Mouse (Mus musculus) liver, postnatal 0 days (tissue): Measurements from ENCODE around the gene Paox. TPM values are rescaled to one million over a fixed set of nuclear protein-coding genes. Genes with fewer than 3 reads are reported as not detected.

Experiments
- ATAC-seq: fragments of 200-750 bp; cut with Nextera tagmentation; 2 replicates; pipeline ENCODE4 v1.8.0; 2017; ENCODE audit warnings: mild to moderate bottlenecking, moderate library complexity
- DNase-seq: peaks from one replicate; pipeline ENCODE4 v3.0.0-alpha.2; 2016
- H3K27ac ChIP-seq: fragments of 300-500 bp; sonication (generic); 2 replicates; pipeline ENCODE4 v1.5.1; 2014; ENCODE audit warnings: antibody characterized with exemption, moderate library complexity, mild to moderate bottlenecking, low read depth
- H3K27me3 ChIP-seq: fragments of 300-500 bp; sonication (generic); 2 replicates; pipeline ENCODE4 v1.6.1; 2014; ENCODE audit warnings: low read length, control low read depth, mixed read lengths; ENCODE audit not compliant: insufficient read depth
- H3K36me3 ChIP-seq: fragments of 300-500 bp; sonication (generic); replicated peaks from 2 replicates; pipeline ENCODE4 v1.6.1; 2014; ENCODE audit warnings: mild to moderate bottlenecking, control low read depth, low read length, moderate library complexity, mixed read lengths; ENCODE audit not compliant: insufficient read depth
- H3K4me1 ChIP-seq: fragments of 300-500 bp; sonication (generic); 2 replicates; pipeline ENCODE4 v1.6.1; 2014; ENCODE audit warnings: antibody characterized with exemption, mild to moderate bottlenecking, control low read depth; ENCODE audit not compliant: insufficient read depth
- H3K4me2 ChIP-seq: fragments of 300-500 bp; sonication (generic); 2 replicates; pipeline ENCODE4 v1.6.1; 2014; ENCODE audit warnings: low read depth, mild to moderate bottlenecking, low read length, moderate library complexity, mixed read lengths
- H3K4me3 ChIP-seq: fragments of 300-500 bp; sonication (generic); 2 replicates; pipeline ENCODE4 v1.5.1; 2014; ENCODE audit warnings: low read depth, low read length
- H3K9ac ChIP-seq: fragments of 300-500 bp; sonication (generic); replicated peaks from 2 replicates; pipeline ENCODE4 v1.6.1; 2014; ENCODE audit warnings: mild to moderate bottlenecking, moderate library complexity
- H3K9me3 ChIP-seq: fragments of 300-500 bp; sonication (generic); 2 replicates; pipeline ENCODE4 v1.6.1; 2016; ENCODE audit warnings: mild to moderate bottlenecking, control low read depth, low read length, mixed read lengths
- CTCF ChIP-seq: sonication (generic); IDR thresholded peaks from 2 replicates; pipeline ENCODE4 v1.5.1; 2016; ENCODE audit warnings: antibody characterized with exemption, low read depth
- EP300 ChIP-seq: IDR thresholded peaks from 2 replicates; pipeline ENCODE4 v1.6.1; 2016; ENCODE audit warnings: antibody characterized with exemption, low read depth, mild to moderate bottlenecking
- WGBS: fragments of 180-500 bp; shearing (Covaris S2); extraction: QIAGEN DNeasy Blood & Tissue Kit; methylation state at CpG from one replicate; pipeline ENCODE4 v1.1.7; 2014; ENCODE audit not compliant: insufficient replicate concordance; 5-methylcytosine and 5-hydroxymethylcytosine counted together
- polyA plus RNA-seq: library from polyadenylated mRNA; unstranded; fragments of >200 nt; fragmentation: Nextera tagmentation; extraction: Ambion mirVana; gene quantifications from 2 replicates; pipeline ENCODE4 v1.2.1, GENCODE M21; 2015

Gene Paox
- polyA plus RNA-seq, 1 experiment from 2014 or later, result 14.0 TPM

DNA sequence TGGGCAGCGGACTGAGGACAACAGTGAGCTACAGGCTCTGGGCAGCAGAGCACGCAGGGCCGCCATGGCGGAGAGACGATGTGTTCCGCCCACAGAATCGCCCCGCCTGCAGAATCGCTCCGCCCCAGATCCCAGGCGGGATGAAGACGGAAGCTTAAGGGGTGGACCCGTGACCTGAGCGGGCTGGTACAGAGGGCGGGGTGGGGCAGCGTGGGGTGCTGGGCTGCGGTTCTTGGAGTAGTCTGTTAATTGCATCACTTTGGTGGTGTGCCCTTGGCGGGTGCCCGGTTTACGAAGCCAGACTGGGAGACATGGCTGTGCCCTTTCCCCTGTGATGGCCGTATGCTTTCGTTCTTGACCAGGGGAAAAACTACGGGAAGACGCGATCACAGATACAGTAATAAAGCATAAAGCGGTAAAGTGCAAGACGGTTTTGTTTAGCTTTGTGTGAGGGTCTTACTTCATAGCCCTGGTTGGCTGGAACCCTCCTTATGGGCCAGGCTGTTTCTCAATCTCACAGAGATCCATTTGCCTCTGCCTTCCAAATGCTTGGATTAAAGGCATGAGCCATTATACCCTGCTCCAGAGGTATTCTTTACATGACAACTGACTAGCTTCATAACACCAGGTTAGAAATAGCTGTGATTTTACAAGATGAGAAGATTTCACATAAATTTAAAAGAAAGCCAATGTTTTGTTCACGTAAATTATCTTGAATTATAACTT is 893 bp downstream of the Paox start, which contains the start of gene Echs1:
TSS of gene Echs1 (minus strand) at position 148 of the 726 bp plus-strand sequence.
- Histone ChIP-seq H3K36me3 (peaks cover 11% of the 10 kb centered on the region; the same call in 1 of the 2 replicates), H3K9ac (peak within 1 kb of the TSS; percentile 82), H3K27ac (peak within 1 kb of the TSS; percentile 98), H3K27me3 (no peaks in the 10 kb centered on the region), H3K4me3 (peak within 1 kb of the TSS; percentile 78), H3K4me1 (peaks cover 12% of the 10 kb centered on the region), H3K9me3 (no peaks in the 10 kb centered on the region), H3K4me2 (peak within 1 kb of the TSS; percentile 98)
- peak; percentile 90 for ATAC-seq
- WGBS, result 3% methylated on average over 27 of the region's 28 CpGs
- TF ChIP-seq CTCF (no peak), EP300 (peak; percentile 81)
- DNase-seq, result peak; percentile 94

DNA sequence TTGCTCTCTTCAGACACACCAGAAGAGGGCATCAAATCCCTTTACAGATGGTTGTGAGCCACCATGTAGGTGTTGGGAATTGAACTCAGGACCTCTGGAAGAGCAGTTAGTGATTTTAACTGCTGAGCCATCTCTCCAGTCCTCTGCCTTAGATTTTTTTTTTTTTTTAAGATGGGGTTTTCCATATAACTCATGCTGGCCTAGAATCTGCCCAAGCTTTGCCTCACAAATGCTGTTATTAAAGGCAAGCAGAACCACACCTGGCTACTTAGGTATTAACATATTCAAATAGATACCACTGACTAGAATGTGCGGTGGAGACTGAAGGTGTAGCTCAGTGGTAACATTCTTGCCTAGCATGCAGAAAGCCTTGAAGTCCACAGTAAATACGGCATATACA is 4.9 kb downstream of the Paox start:
- DNase-seq (no peak), ATAC-seq (no peak)
- Histone ChIP-seq H3K4me2 (no peak overlapping the region), H3K27me3 (no peaks in the 10 kb centered on the region), H3K4me1 (peaks cover 15% of the 10 kb centered on the region), H3K36me3 (no peaks in the 10 kb centered on the region), H3K4me3 (no peak overlapping the region), H3K9ac (no peak overlapping the region), H3K27ac (no peak overlapping the region), H3K9me3 (no peaks in the 10 kb centered on the region)
- 94% methylated on average over 2 of the region's 2 CpGs for WGBS
- TF ChIP-seq CTCF (no peak), EP300 (no peak)

DNA sequence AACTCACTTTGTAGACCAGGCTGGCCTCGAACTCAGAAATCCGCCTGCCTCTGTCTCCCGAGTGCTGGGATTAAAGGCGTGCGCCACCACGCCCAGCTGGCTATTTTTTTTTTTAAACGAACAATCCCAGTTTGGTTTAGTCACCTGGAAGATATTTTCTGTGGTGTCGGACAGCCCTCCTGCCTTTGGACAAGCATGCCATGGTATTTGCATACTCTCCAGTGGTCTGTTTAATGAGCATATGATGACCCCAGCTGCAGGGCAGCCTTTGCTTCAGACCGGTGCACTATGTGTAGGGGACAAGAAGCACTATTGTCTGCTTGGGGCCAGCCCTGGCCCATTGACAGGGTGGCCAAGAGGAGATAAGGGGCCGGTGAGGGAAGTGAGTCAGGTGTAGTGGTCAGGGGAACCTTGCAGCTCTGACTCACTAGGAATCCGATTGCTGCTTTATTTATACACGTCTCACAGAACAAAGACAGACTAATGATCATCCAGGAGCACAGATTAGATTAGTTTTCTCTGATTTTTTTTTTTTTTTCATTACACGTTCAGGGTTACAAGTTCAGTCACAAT is 5.8 kb downstream of the Paox start:
- Histone ChIP-seq H3K4me3 (no peak overlapping the region), H3K9ac (no peak overlapping the region), H3K9me3 (no peaks in the 10 kb centered on the region), H3K4me2 (no peak overlapping the region), H3K27ac (no peak overlapping the region), H3K27me3 (no peaks in the 10 kb centered on the region), H3K36me3 (no peaks in the 10 kb centered on the region), H3K4me1 (peaks cover 20% of the 10 kb centered on the region)
- no peak for DNase-seq
- 65% methylated on average over 12 of the region's 13 CpGs for WGBS
- no peak for ATAC-seq
- no peak for TF ChIP-seq CTCF
- TF ChIP-seq EP300, result no peak

DNA sequence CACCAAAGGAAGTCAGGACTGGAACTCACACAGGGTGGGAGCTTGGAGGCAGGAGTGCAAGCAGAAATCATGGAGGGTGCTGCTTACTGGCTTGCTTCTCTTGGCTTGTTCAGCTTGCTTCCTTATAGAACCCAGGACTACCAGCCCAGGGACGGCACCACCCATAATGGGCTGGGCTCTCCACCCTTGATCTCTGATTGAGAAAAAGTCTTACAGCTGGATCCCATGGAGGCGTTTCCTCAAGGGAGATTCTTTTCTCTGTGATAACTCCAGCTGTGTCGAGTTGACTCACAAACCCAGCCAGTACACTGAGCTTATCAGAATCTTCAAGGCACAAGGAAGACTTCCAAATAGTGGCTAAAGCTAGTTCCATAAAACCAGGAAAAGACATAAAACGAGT is 7.2 kb downstream of the Paox start:
- no peak overlapping the region for H3K9ac ChIP-seq
- no peak for ATAC-seq
- TF ChIP-seq EP300 (no peak), CTCF (no peak)
- no peak overlapping the region for H3K4me3 ChIP-seq
- no peak overlapping the region for H3K4me2 ChIP-seq
- DNase-seq, result no peak
- 33% methylated on average over 4 of the region's 4 CpGs for WGBS
- H3K27me3 ChIP-seq, result no peaks in the 10 kb centered on the region
- peaks cover 16% of the 10 kb centered on the region for H3K4me1 ChIP-seq
- no peaks in the 10 kb centered on the region for H3K36me3 ChIP-seq
- H3K9me3 ChIP-seq, result no peaks in the 10 kb centered on the region
- no peak overlapping the region for H3K27ac ChIP-seq

DNA sequence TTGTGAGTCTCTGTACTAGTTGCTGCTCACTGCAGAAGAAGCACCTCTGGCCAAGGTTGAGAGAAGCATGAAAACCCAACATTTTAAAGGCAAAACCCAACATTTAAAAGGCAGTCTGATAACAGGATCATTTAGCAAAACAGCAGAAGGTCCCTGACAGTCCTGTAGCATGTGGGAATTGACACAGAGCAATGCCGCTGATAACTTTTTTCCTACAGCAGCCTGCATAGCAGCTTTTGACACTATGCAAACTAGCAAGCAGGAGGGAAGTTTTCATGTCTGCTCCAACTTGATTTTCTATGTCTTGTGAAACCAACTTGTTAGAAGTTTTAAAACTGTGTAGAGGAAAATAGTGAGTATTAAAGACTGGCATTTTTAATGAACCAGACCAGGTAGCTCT is 8.8 kb downstream of the Paox start:
- no peak for DNase-seq
- no peak for ATAC-seq
- Histone ChIP-seq H3K9me3 (no peaks in the 10 kb centered on the region), H3K27ac (no peak overlapping the region), H3K4me3 (no peak overlapping the region), H3K27me3 (no peaks in the 10 kb centered on the region), H3K4me1 (peaks cover 16% of the 10 kb centered on the region), H3K36me3 (peaks cover 3% of the 10 kb centered on the region), H3K4me2 (no peak overlapping the region), H3K9ac (no peak overlapping the region)
- WGBS, result 83% methylated on average over 1 of the region's 1 CpGs
- no peak for TF ChIP-seq EP300
- no peak for TF ChIP-seq CTCF

DNA sequence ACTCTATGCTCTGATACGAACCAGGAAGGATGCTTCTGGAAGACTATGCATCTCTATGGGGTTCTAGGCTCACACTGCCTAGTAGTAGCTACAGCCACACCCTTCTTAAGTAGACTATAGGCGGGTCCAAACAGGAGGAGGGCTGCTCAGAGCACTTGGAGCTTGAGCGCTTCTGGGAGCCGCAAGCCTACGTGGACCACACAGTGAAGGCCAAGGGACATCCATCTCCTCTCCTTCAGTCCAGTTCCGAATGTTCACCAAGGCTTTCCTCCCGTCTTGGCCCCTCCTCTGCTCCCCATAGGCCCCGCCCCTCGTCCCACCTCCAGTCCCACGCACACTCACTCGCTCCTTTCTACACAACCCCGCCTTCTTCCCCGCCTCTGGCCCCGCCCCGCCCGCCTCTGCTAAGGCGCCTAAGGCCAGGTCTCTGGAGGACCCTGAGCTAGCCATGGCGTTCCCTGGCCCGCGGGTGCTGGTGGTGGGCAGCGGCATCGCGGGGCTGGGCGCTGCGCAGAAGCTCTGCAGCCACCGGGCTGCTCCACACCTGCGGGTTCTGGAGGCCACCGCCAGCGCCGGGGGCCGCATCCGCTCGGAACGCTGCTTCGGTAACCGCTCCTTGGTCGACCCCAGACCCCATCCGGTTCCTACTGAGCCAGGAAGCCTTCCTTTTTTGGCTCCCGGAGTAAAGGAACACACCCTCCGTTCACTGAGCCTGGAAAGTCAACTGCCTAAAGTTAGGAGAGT is 9.9 kb downstream of the Paox start:
- Histone ChIP-seq H3K9ac (peak overlapping the region; percentile 84), H3K9me3 (no peaks in the 10 kb centered on the region), H3K27me3 (no peaks in the 10 kb centered on the region), H3K36me3 (peaks cover 12% of the 10 kb centered on the region), H3K4me1 (peaks cover 16% of the 10 kb centered on the region), H3K27ac (peak overlapping the region; percentile 57; the same call in 1 of the 2 replicates), H3K4me2 (peak overlapping the region; percentile 99), H3K4me3 (peak overlapping the region; percentile 77)
- WGBS, result 2% methylated on average over 39 of the region's 40 CpGs
- peak; percentile 96 for DNase-seq
- ATAC-seq, result peak; percentile 99
- no peak for TF ChIP-seq CTCF
- no peak for TF ChIP-seq EP300
